Mouse (Mus musculus): ENCODE data around the gene Fam133b.
A peak's percentile ranks its signal among the peaks of the same experiment; 100 is the strongest.
"Not testable (repeated sequence)": the region's sequence is repeated elsewhere in the genome, so short reads cannot be mapped to it uniquely, and the experiment has no call there.

Fam133b gene

GRCm38 (mm10) chr5:3520493-3521359, 22.9 kb upstream of the Fam133b start:
- DNase-seq (ENCODE audit: low spot score): no peak

GRCm38 (mm10) chr5:3521741-3522140, 21.9 kb upstream of the Fam133b start:
- no peak for DNase-seq (ENCODE audit: low spot score)

- no peak for DNase-seq (ENCODE audit: low spot score)
These were observed 20.8 kb upstream of the Fam133b start for GRCm38 (mm10) chr5:3522826-3523225.

- DNase-seq (ENCODE audit: low spot score): no peak
These were observed 16.5 kb upstream of the Fam133b start for GRCm38 (mm10) chr5:3527041-3527691.

DNA sequence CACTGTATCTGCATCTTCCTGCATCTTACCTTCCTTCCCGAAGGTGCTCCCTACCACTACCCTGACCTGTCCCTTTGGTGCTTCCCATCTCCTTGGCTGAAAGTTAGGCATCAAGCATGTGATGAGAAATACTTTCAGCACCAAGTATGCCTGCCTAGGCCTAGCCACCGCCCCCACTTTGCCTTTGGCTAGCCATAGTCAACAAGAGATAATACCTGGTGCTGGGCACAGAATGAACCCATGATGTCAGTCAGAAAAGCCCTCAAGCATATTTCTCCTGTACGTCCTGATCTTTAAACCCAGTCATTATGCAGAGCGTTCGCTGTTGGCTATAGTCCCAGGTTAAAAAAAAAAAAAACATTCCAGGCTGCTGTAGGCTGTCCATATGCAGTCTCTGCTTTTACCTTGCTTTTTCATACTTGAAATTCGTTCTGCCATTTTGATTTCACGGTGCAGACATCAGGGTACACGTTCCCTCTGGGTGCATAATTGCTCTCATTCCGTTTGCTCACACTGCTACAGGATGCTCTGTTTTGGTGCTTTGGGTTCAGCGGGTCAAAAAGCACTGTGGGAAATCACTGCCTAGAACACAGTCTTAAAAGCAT, 13.9 kb upstream of the Fam133b start:
- no peak for DNase-seq (ENCODE audit: low spot score)

DNA sequence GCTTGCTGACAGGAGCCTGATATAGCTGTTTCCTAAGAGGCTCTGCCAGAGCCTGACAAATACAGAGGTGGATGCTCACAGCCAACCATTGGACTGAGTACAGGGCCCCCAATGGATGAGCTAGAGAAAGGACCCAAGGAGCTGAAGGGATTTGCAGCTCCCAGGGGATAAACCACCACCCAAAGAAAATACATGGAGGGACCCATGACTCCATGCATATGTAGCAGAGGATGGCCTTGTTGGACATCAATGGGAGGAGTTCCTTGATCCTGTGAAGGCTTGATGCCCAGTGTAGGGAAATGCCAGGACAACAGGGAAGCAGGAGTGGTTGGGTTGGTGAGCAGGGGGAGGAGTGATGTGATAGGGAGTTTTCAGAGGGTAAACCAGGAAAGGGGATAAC, 11.6 kb upstream of the Fam133b start:
- not testable (repeated sequence) for DNase-seq (ENCODE audit: low spot score)

DNA sequence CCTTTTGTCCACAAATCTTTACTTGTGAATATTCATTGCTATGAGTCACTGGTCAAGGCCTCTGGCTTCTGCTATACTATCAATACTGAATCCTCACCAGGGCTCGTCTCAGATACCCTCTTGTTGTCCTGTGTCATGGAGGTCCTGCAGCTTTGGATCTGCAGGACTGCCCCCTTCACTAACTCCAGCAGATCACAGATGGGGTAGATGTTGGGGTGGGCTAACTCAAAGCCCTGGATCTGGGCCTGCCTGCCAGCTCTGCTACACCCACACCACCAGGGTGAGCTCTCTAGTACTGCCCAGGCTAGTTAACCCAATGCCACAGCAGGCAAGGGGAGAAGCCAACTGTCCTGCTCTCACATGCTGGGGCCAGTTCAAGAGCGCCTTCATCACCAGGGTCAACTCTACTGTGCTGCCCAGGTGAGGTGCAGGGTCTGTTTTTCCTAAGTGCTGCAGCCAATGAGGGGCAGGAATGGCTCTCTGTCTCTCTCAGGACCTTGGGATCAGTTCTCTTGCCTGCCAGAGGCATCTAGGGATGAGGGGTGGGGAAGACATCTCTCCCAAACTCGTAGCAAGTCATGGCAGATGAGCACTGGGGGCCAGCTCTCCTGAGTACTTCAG, 6.9 kb upstream of the Fam133b start:
- DNase-seq (ENCODE audit: low spot score): no peak

DNA sequence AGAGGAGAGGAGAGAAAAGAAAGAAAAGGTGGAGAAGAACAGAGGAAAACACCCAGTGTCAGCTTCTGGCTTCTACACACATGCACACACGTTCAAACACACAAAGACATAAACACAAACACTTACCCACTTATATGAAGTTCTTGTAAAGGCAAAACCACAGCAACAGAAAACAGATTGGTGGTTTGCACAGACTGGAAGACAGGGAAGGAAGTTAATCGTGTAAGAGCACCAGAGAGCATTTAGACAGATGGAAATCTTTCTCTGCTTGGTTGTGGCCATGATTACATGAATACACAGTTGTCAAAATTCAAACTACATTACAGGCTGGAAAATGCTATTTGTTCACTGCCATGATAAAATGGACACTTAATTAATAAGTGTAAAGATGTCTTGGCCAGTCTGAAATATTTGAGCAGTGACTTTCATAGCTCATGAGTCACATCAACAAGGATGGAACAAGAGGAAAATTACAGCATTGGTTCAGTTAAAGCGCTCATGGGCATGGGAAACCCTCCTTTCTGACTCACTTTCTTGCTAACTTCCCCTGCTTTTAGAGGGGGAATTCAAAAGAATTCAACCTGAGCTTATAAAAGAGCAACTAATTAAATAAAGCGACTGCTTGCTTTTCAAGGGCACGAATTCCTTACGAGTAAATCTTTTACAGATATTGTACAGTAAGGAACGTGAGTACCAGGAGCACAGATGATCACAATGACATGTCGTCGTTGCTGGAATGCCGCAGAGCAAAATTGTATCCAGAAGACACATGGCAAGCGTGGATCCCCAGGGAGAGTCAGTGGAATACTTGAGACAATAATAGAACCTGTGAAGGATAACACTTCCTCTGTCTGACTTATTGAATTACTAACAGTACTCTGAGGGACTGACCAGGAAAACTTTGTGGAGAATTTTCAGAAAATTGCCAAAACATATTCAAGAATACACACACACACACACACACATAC, 4.8 kb upstream of the Fam133b start:
- DNase-seq (ENCODE audit: low spot score): peak; percentile 26

- DNase-seq (ENCODE audit: low spot score): no peak
These were observed 1.8 kb upstream of the Fam133b start for GRCm38 (mm10) chr5:3541871-3542270.

GRCm38 (mm10) chr5:3544480-3544769, 792 bp downstream of the Fam133b start:
- DNase-seq (ENCODE audit: low spot score): no peak

GRCm38 (mm10) chr5:3546226-3546625, 2.6 kb downstream of the Fam133b start:
- peak; percentile 32 for DNase-seq (ENCODE audit: low spot score)

DNA sequence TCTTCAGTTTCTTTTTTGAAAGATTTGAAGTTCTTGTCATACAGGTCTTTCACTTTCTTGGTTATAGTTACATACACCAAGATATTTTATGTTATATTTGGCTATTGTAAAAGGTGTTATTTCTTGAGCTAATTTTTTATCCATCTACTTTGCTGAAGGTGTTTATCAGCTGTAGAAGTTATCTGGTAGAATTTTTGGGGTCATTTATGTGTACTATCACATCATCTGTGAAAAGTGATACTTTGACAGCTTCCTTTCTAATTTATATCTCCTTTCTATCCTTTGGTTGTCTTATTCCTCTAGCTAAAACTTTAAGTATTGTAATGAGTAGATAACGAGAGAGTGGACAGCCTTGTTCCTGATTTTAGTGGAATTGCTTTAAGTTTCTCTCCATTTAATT, 7.8 kb downstream of the Fam133b start:
- no peak for DNase-seq (ENCODE audit: low spot score)

- DNase-seq (ENCODE audit: low spot score): no peak
These were observed 10.6 kb downstream of the Fam133b start for GRCm38 (mm10) chr5:3554198-3554597.

- no peak for DNase-seq (ENCODE audit: low spot score)
These were observed 27.6 kb downstream of the Fam133b start, which contains the start of gene 1700109H08Rik for GRCm38 (mm10) chr5:3571266-3571665. TSS of gene 1700109H08Rik (plus strand) at chr5:3571566.

DNA sequence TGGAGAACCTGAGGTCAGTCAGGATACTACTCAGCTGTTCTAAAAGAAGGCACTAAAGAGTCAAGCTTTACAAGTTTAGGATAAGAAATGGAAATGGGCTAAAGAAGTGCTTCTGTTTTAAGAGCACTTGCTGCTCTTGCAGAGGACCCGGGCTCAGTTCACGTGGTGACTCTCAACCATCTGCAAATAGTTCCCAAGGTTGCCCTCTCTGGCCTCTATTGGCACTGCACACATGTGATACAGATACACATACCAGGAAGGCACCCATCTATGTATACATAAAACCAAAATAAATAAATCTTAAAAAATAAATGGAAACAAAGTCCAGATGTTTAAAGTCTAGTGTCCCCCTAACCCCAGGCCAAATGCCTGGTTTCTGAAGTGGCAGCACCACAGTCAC, 31.2 kb downstream of the Fam133b start:
- no peak for DNase-seq (ENCODE audit: low spot score)

- no peak for DNase-seq (ENCODE audit: low spot score)
These were observed 34.3 kb downstream of the Fam133b start for GRCm38 (mm10) chr5:3577939-3578338.

DNA sequence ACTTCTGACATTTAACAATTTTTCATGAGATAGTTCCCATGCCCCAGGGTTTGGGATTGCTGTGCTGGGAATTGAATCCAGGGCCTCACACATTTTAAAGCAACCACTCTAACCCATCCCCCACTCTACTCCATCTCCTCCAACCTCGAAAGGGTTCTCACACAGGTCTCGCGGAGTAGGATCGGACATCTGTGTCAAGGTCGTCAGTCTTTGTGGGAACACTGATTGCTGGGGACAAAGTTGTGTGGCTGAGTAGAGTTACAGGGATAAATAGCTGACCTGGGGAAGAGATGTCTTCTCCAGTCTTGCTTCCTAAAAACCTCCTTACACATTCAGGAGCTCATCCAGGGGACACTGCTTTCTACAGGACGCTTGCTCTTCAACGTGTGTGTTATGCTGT, 35.4 kb downstream of the Fam133b start:
- DNase-seq (ENCODE audit: low spot score): no peak

DNA sequence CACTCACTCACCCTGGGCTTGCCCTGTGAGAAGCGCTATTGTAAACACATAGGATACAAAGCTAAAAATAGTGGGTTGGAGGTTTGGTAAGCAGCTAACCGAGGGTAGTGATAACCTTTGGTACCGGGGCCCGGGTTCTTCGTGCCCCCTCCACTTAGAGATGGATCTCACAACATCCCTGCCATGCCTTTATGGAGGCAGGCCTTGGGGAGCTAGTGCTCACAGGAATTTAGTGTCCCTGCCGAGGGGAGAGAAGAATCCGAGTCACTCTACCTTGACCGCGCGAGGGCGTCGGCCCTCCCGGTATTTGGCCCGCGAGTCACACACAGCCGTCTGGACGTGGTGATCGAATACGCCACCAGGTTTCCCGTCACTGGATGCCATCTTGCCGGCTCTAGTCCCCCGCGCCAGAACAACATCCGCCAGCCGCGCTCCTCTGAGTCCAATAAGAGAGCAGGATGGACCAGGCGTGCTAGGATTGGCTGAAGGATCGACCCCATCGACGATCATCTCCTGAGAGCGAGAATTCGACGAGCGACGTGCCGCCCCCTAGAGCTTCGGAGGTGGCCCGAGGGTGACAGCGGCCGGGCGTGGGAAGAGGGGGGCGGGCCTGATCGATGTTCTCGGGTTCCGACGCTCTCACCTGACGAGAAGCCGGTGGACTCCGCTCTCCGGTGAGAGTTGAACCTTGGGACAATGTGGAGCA, 52.2 kb downstream of the Fam133b start, which contains the start of gene Pex1:
Gene Pex1, plus strand, starts transcription at position 374 of the 706 bp plus-strand sequence.
- peak; percentile 96 for DNase-seq (ENCODE audit: low spot score)

DNA sequence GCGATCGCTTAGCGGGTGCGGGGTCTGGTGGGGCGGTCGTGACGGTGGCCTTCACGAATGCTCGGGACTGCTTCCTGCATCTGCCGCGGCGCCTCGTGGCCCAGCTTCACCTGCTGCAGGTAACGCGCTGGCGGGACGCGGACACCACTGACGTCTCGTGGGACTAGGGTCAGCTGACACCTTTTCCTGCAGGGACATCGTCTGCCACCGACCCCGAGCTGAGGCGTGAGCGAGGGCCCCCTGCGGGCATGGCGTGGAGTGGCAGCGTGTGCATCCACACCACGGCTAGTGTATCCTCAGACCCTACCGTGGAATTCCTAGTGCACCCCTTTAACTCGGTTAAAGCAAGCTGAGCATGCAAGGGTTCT, 52.8 kb downstream of the Fam133b start, which contains the start of gene Rbm48:
Gene Rbm48, minus strand, starts transcription at position 187 of the 368 bp plus-strand sequence.
- peak; percentile 74 for DNase-seq (ENCODE audit: low spot score)

DNA sequence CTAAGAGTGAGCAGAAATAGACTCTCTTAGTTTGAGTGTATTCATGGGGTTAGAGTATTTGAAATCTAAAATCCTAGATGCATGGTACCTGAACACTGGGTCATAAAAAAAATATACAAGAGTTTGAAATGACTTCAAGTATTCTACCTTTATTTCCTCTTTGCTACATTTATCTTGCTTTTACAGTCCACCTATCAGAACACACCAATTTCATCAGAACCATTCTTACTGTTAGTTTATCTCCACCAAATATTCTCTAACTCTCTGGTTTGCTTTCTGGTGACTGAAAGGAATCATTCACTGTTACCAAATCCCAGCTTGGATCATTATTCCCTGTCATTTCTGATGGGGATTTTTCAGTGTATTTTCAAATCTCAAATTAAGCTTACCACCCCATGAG, 53.5 kb downstream of the Fam133b start:
- DNase-seq (ENCODE audit: low spot score): no peak

DNA sequence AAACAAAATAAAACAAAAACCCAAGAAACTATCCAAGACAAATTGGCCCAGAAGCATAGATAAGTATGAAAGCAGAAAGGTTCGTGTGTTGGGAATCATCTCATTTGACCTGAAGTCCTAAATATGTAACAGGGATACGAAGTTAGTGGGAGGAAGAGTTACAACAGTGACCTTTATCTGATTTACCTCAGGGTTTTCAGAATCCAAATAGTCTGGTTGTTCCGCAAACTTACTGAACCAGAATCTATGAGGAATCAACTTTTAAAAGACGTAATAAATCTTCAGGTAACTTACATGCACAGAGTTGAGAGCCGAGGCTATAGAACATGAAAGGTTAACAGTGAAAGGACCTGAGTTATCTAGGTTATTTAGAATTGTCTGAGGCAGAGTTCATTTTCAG, 55.1 kb downstream of the Fam133b start:
- DNase-seq (ENCODE audit: low spot score): no peak
